Mouse (Mus musculus) MEL (cell line): ENCODE results near the gene H3f3a. TPM values are rescaled to one million over a fixed set of nuclear protein-coding genes. Genes with fewer than 3 reads are reported as not detected.

Source experiments
- DNase-seq: peaks from one replicate; pipeline ENCODE4 v3.0.0; 2011; ENCODE audit warnings: low read depth, low spot score
- H3K27ac ChIP-seq: 2 replicates; pipeline ENCODE4 v1.5.1; 2012; ENCODE audit warnings: low read depth, mild to moderate bottlenecking, control low read depth, low read length, moderate library complexity; ENCODE audit not compliant: control insufficient read depth
- H3K27me3 ChIP-seq, 2 experiments: fragments of 150-350 bp in 1 of 2; sonication (generic) in 1 of 2; 2 replicates each; pipeline ENCODE4 v1.6.1; 2012; ENCODE audit warnings: low read length in 2 of 2, mild to moderate bottlenecking in 2 of 2, improper control_type of control experiment in 1 of 2, moderate library complexity in 1 of 2; ENCODE audit not compliant: insufficient read depth in 2 of 2, control insufficient read depth in 1 of 2
- H3K36me3 ChIP-seq, 2 experiments: 2 replicates each; pipeline ENCODE4 v1.6.1; 2012 to 2014; ENCODE audit warnings: low read length in 2 of 2, improper control_type of control experiment in 1 of 2, inconsistent platforms in 1 of 2, mild to moderate bottlenecking in 1 of 2; ENCODE audit not compliant: insufficient read depth in 2 of 2, control insufficient read depth in 1 of 2
- H3K4me1 ChIP-seq, 2 experiments: fragments of 150-350 bp in 1 of 2; sonication (generic) in 1 of 2; 2 replicates each; pipeline ENCODE4 v1.6.1; 2012; ENCODE audit warnings: low read length in 2 of 2, improper control_type of control experiment in 1 of 2, mild to moderate bottlenecking in 1 of 2; ENCODE audit not compliant: insufficient read depth in 2 of 2, control insufficient read depth in 1 of 2
- H3K4me3 ChIP-seq, 2 experiments: fragments of 150-350 bp in 1 of 2; sonication (generic) in 1 of 2; 2 replicates each; pipeline ENCODE4 v1.5.1; 2012; ENCODE audit warnings: low read depth in 2 of 2, low read length in 2 of 2, mild to moderate bottlenecking in 2 of 2, moderate library complexity in 2 of 2, control low read depth in 1 of 2, improper control_type of control experiment in 1 of 2; ENCODE audit not compliant: control insufficient read depth in 1 of 2, insufficient read depth in 1 of 2
- H3K79me2 ChIP-seq: 2 replicates; pipeline ENCODE4 v1.6.1; 2012; ENCODE audit warnings: mild to moderate bottlenecking, low read length, moderate library complexity; ENCODE audit not compliant: control insufficient read depth, poor library complexity, insufficient read depth
- H3K9ac ChIP-seq: 2 replicates; pipeline ENCODE4 v1.6.1; 2012; ENCODE audit warnings: low read depth, mild to moderate bottlenecking, control low read depth, low read length, moderate library complexity; ENCODE audit not compliant: control insufficient read depth, poor library complexity, severe bottlenecking
- H3K9me3 ChIP-seq: fragments of 150-350 bp; sonication (generic); replicated peaks from 2 replicates; pipeline ENCODE4 v1.6.1; 2012; ENCODE audit warnings: mild to moderate bottlenecking, low read length, improper control_type of control experiment, moderate library complexity; ENCODE audit not compliant: insufficient read depth
- CHD2 ChIP-seq: IDR thresholded peaks from 2 replicates; pipeline ENCODE4 v1.6.1; 2011; ENCODE audit warnings: low read length, improper control_type of control experiment
- ELF1 ChIP-seq: IDR thresholded peaks from 2 replicates; pipeline ENCODE4 v1.6.1; 2014; ENCODE audit warnings: low read depth, mild to moderate bottlenecking, inconsistent platforms, low read length, improper control_type of control experiment, moderate library complexity
- ETS1 ChIP-seq: IDR thresholded peaks from 2 replicates; pipeline ENCODE4 v1.6.1; 2012; ENCODE audit warnings: low read depth, mild to moderate bottlenecking, inconsistent platforms, low read length, improper control_type of control experiment, moderate library complexity
- HCFC1 ChIP-seq: IDR thresholded peaks from 2 replicates; pipeline ENCODE4 v1.6.1; 2012; ENCODE audit warnings: low read depth, mild to moderate bottlenecking, inconsistent platforms, low read length, improper control_type of control experiment, moderate library complexity
- JUND ChIP-seq: IDR thresholded peaks from 2 replicates; pipeline ENCODE4 v1.6.1; 2011; ENCODE audit warnings: low read depth, mild to moderate bottlenecking, improper control_type of control experiment, low read length
- KAT2A ChIP-seq: conservative IDR thresholded peaks from 2 replicates; pipeline ENCODE4 v1.6.1; 2012; ENCODE audit warnings: low read depth, low read length, improper control_type of control experiment, inconsistent platforms
- MAFK ChIP-seq: IDR thresholded peaks from 2 replicates; pipeline ENCODE4 v1.6.1; 2011; ENCODE audit warnings: low read depth, mild to moderate bottlenecking, low read length, improper control_type of control experiment, borderline replicate concordance
- MEF2A ChIP-seq: IDR thresholded peaks from 2 replicates; pipeline ENCODE4 v1.6.1; 2014; ENCODE audit warnings: low read depth, mild to moderate bottlenecking, inconsistent platforms, low read length, improper control_type of control experiment; ENCODE audit not compliant: poor library complexity, insufficient replicate concordance, severe bottlenecking; ENCODE audit errors: extremely low read depth
- MXI1 ChIP-seq: IDR thresholded peaks from 2 replicates; pipeline ENCODE4 v1.6.1; 2011; ENCODE audit warnings: mild to moderate bottlenecking, low read depth, low read length, improper control_type of control experiment
- NRF1 ChIP-seq: IDR thresholded peaks from 2 replicates; pipeline ENCODE4 v1.6.1; 2014; ENCODE audit warnings: low read depth, mild to moderate bottlenecking, inconsistent platforms, low read length, improper control_type of control experiment, moderate library complexity; ENCODE audit not compliant: poor library complexity, insufficient read depth, severe bottlenecking
- POLR2AphosphoS2 ChIP-seq: IDR thresholded peaks from 2 replicates; pipeline ENCODE4 v1.6.1; 2011; ENCODE audit warnings: low read length, improper control_type of control experiment
- POLR2AphosphoS5 ChIP-seq: IDR thresholded peaks from 2 replicates; pipeline ENCODE4 v1.6.1; 2012; ENCODE audit warnings: low read depth, borderline replicate concordance, mild to moderate bottlenecking, inconsistent platforms, low read length, moderate library complexity, mixed read lengths
- SIN3A ChIP-seq: IDR thresholded peaks from 2 replicates; pipeline ENCODE4 v1.6.1; 2012; ENCODE audit warnings: low read length, improper control_type of control experiment, inconsistent platforms
- SMC3 ChIP-seq: IDR thresholded peaks from 2 replicates; pipeline ENCODE4 v1.6.1; 2011; ENCODE audit warnings: low read depth, low read length, improper control_type of control experiment
- TBP ChIP-seq: IDR thresholded peaks from 2 replicates; pipeline ENCODE4 v1.8.0; 2011; ENCODE audit warnings: low read depth, low read length, improper control_type of control experiment
- TCF12 ChIP-seq: IDR thresholded peaks from 2 replicates; pipeline ENCODE4 v1.6.1; 2014; ENCODE audit warnings: low read depth, mild to moderate bottlenecking, inconsistent platforms, low read length, improper control_type of control experiment, moderate library complexity
- UBTF ChIP-seq: IDR thresholded peaks from 2 replicates; pipeline ENCODE4 v1.6.1; 2012; ENCODE audit warnings: low read depth, mild to moderate bottlenecking, inconsistent platforms, low read length, improper control_type of control experiment, moderate library complexity, borderline replicate concordance; ENCODE audit not compliant: insufficient read depth
- USF1 ChIP-seq: IDR thresholded peaks from 2 replicates; pipeline ENCODE4 v1.6.1; 2014; ENCODE audit warnings: low read depth, mild to moderate bottlenecking, inconsistent platforms, low read length, improper control_type of control experiment, moderate library complexity
- USF2 ChIP-seq, 2 experiments: IDR thresholded peaks; 2 replicates each; pipeline ENCODE4 v1.6.1; 2011 to 2012; ENCODE audit warnings: improper control_type of control experiment in 2 of 2, low read length in 2 of 2, borderline replicate concordance in 1 of 2, inconsistent platforms in 1 of 2, low read depth in 1 of 2, mild to moderate bottlenecking in 1 of 2; ENCODE audit not compliant: insufficient read depth in 1 of 2
- ZKSCAN1 ChIP-seq: IDR thresholded peaks from 2 replicates; pipeline ENCODE4 v1.6.1; 2012; ENCODE audit warnings: low read depth, mild to moderate bottlenecking, inconsistent platforms, low read length, improper control_type of control experiment, moderate library complexity
- polyA plus RNA-seq, 2 experiments: library from polyadenylated mRNA; stranded (reverse) in 1 of 2; unstranded in 1 of 2; fragments of >175 nt in 1 of 2; fragments of >200 nt in 1 of 2; gene quantifications; 2 replicates each; pipeline versions ENCODE4 v1.2.1 to v1.2.4; 2012; ENCODE audit warnings: low replicate concordance in 2 of 2, low read depth in 1 of 2; ENCODE audit not compliant: insufficient read length in 2 of 2, insufficient read depth in 1 of 2, missing spikeins in 1 of 2
- total RNA-seq: library from RNA; depleted of rRNA; stranded (reverse); fragments of 300-350 nt; gene quantifications from 2 replicates; pipeline ENCODE4 v1.2.3, GENCODE M21; 2012

Gene H3f3a
- total and polyA plus RNA-seq, 3 experiments = 265 to 903 (median 574) TPM

GRCm38 (mm10) chr1:180818000-180818399, 4.3 kb upstream of the H3f3a start:
- no peak overlapping the region for H3K4me3 ChIP-seq
- TF ChIP-seq POLR2AphosphoS2 = no peak
- TF ChIP-seq ELF1 = no peak
- TF ChIP-seq MEF2A = no peak
- TF ChIP-seq SMC3 = no peak
- no peak for TF ChIP-seq MXI1
- TF ChIP-seq SIN3A = no peak
- TF ChIP-seq TBP = no peak
- no peak for TF ChIP-seq CHD2
- no peak for TF ChIP-seq USF2 (IDR thresholded peaks at IDR 0.05; ENCODE audit: borderline replicate concordance in 1 of 2, insufficient read depth in 1 of 2, low read depth in 1 of 2, low read length in 2 of 2)
- TF ChIP-seq UBTF = no peak
- TF ChIP-seq ZKSCAN1 = no peak
- TF ChIP-seq HCFC1 = no peak
- TF ChIP-seq JUND = no peak
- TF ChIP-seq ETS1 = no peak
- TF ChIP-seq TCF12 = no peak
- TF ChIP-seq NRF1 = no peak
- no peak for TF ChIP-seq MAFK
- no peak for TF ChIP-seq KAT2A
- TF ChIP-seq POLR2AphosphoS5 = no peak
- no peak for TF ChIP-seq USF1
- H3K4me1 ChIP-seq = peaks cover 5 to 16% of the 10 kb centered on the region in 2 experiments
- H3K79me2 ChIP-seq = peaks cover 6% of the 10 kb centered on the region
- no peak for DNase-seq
- H3K9ac ChIP-seq = no peak overlapping the region
- H3K36me3 ChIP-seq = peaks cover 0 to 12% of the 10 kb centered on the region in 2 experiments; a peak in 2 of 4 replicates
- no peaks in the 10 kb centered on the region for H3K27me3 ChIP-seq
- H3K9me3 ChIP-seq = no peaks in the 10 kb centered on the region
- no peak overlapping the region for H3K27ac ChIP-seq
